16 mouse cellular contexts compared by ENCODE assay signal in genomic region chr3:28743251-28743650, GRCm38 (mm10). TPM values are rescaled to one million over a fixed set of nuclear protein-coding genes. Genes with fewer than 3 reads are reported as not detected.
A peak's percentile ranks its signal among the peaks of the same experiment; 100 is the strongest.
DNase-seq lines count a peak whose midpoint lies in the region; ATAC-seq and TF ChIP-seq lines count a peak whose summit lies in the region.
"Had no signal": no experiment of that assay in that cellular context is flagged by ENCODE, and none has a peak within 500 bp of the region (broad histone marks: within the 10 kb centered on the region; RNA-seq: fewer than 3 reads in every experiment).

No protein-coding gene starts in this region.

- DNase-seq in heart, postnatal 36 days, result no peak
- DNase-seq in WW6 (ENCODE audit: low read depth, low spot score), result peak; percentile 38
- peak; percentile 45 for DNase-seq in midbrain, embryonic 14.5 days
- DNase-seq in thymus, postnatal 36 days, result no peak
- DNase-seq in spleen, adult 18-20 months, result no peak
- DNase-seq: adrenal gland, adult 8-10 months; cerebellum, postnatal 25 days; gastrocnemius, postnatal 25 days had no signal

- WGBS in heart, embryonic 12.5 days, result 30% methylated on average over 8 of the region's 8 CpGs
- WGBS in midbrain, embryonic 14.5 days, result 35% methylated on average over 8 of the region's 8 CpGs

- 0 out of 2 replicates have a peak overlapping the region, but pooled peaks have one; percentile 11 for H3K4me2 ChIP-seq in heart, embryonic 12.5 days
- H3K4me2 ChIP-seq in midbrain, embryonic 14.5 days (ENCODE audit: low read length), result no peak overlapping the region
- H3K4me2 ChIP-seq: liver, embryonic 12.5 days had no signal

- no peak for ATAC-seq in heart, embryonic 12.5 days (ENCODE audit: insufficient number of reproducible peaks, low FRiP score)
- ATAC-seq in midbrain, embryonic 14.5 days (ENCODE audit: low FRiP score, low TSS enrichment), result no peak
- ATAC-seq: intestine, embryonic 16.5 days; liver, embryonic 12.5 days had no signal

- intact Hi-C loops in heart, postnatal 36 days (cut with DNase I), result loop anchor here (10.0 kb wide), 2 partner anchors 178 to 758 kb away; no protein-coding TSS in a partner anchor

- no peak overlapping the region for H3K4me3 ChIP-seq in heart, embryonic 12.5 days
- no peak overlapping the region for H3K4me3 ChIP-seq in ES-Bruce4 (ENCODE audit: low read depth, low read length)
- H3K4me3 ChIP-seq in midbrain, embryonic 14.5 days (replicated peaks; ENCODE audit: low read depth, low read length), result no peak overlapping the region
- H3K4me3 ChIP-seq: liver, embryonic 12.5 days; megakaryocyte, embryonic 14.5 days had no signal

- H3K36me3 ChIP-seq in heart, embryonic 12.5 days, result no peaks in the 10 kb centered on the region
- H3K36me3 ChIP-seq in ES-Bruce4 (ENCODE audit: control insufficient read depth, insufficient read depth, low read length, poor library complexity, severe bottlenecking), result no peaks in the 10 kb centered on the region
- H3K36me3 ChIP-seq in midbrain, embryonic 14.5 days (ENCODE audit: control insufficient read depth, insufficient read depth, low read length), result no peaks in the 10 kb centered on the region
- H3K36me3 ChIP-seq: liver, embryonic 12.5 days had no signal

- peaks cover 6% of the 10 kb centered on the region for H3K27me3 ChIP-seq in heart, embryonic 12.5 days (replicated peaks)
- H3K27me3 ChIP-seq in ES-Bruce4 (ENCODE audit: control insufficient read depth, insufficient read depth, low read length, poor library complexity, severe bottlenecking), result no peaks in the 10 kb centered on the region
- no peaks in the 10 kb centered on the region for H3K27me3 ChIP-seq in midbrain, embryonic 14.5 days (ENCODE audit: control insufficient read depth, insufficient read depth, low read length)
- H3K27me3 ChIP-seq: liver, embryonic 12.5 days had no signal

- H3K9ac ChIP-seq in heart, embryonic 12.5 days, result no peak overlapping the region
- H3K9ac ChIP-seq in ES-Bruce4 (ENCODE audit: low read depth, poor library complexity, severe bottlenecking), result no peak overlapping the region
- no peak overlapping the region for H3K9ac ChIP-seq in midbrain, embryonic 14.5 days (replicated peaks; ENCODE audit: low read length)
- H3K9ac ChIP-seq: liver, embryonic 12.5 days had no signal

- 0 out of 2 replicates have a peak, but pooled peaks have one; percentile 31 for TF ChIP-seq EP300 in ES-Bruce4 (IDR thresholded peaks at IDR 0.05; ENCODE audit: insufficient read depth, low read depth, low read length)

- H3K27ac ChIP-seq in heart, embryonic 12.5 days (ENCODE audit: poor library complexity, severe bottlenecking), result no peak overlapping the region
- H3K27ac ChIP-seq in ES-Bruce4 (ENCODE audit: insufficient read depth, low read length), result no peak overlapping the region
- H3K27ac ChIP-seq in midbrain, embryonic 14.5 days (replicated peaks; ENCODE audit: low read depth, low read length), result 0 out of 2 replicates have a peak overlapping the region, but pooled peaks have one; percentile 41
- H3K27ac ChIP-seq: liver, embryonic 12.5 days had no signal

- H3K9me3 ChIP-seq in heart, embryonic 12.5 days (replicated peaks), result no peaks in the 10 kb centered on the region
- no peaks in the 10 kb centered on the region for H3K9me3 ChIP-seq in ES-Bruce4 (replicated peaks; ENCODE audit: control insufficient read depth, insufficient read depth, low read length, poor library complexity, severe bottlenecking)
- no peaks in the 10 kb centered on the region for H3K9me3 ChIP-seq in midbrain, embryonic 14.5 days (ENCODE audit: control insufficient read depth, low read length)
- H3K9me3 ChIP-seq: liver, embryonic 12.5 days had no signal

- no peak for TF ChIP-seq POLR2A in ES-Bruce4 (IDR thresholded peaks at IDR 0.05; ENCODE audit: insufficient read depth, low read length)

- H3K4me1 ChIP-seq in heart, embryonic 12.5 days (replicated peaks), result peaks cover 4% of the 10 kb centered on the region; the same call in 1 of the 2 replicates
- H3K4me1 ChIP-seq in ES-Bruce4 (ENCODE audit: control insufficient read depth, insufficient read depth, low read length), result peaks cover 1% of the 10 kb centered on the region
- no peaks in the 10 kb centered on the region for H3K4me1 ChIP-seq in midbrain, embryonic 14.5 days (ENCODE audit: control insufficient read depth, insufficient read depth, low read length)
- H3K4me1 ChIP-seq: liver, embryonic 12.5 days; megakaryocyte, embryonic 14.5 days had no signal

- no peak for TF ChIP-seq CTCF in ES-Bruce4 (IDR thresholded peaks at IDR 0.05; ENCODE audit: low read depth, low read length)

RNA-seq across cellular contexts. Expression of gene Eif5a2, which starts 37.8 kb away (rescaled TPM):
- polyA plus RNA-seq in heart, embryonic 12.5 days (2016; fragmentation: Nextera tagmentation; extraction: Ambion mirVana), result 16.0 and 17.6 TPM in 2 replicates
- 1 to 10 TPM; 1.3 to 1.4 TPM for total RNA-seq in heart, postnatal 36 days (2021)
- 13.0 and 14.8 TPM in 2 replicates for polyA plus RNA-seq in ES-Bruce4 (2011; ENCODE audit: insufficient read depth, insufficient read length, low read depth, missing spikeins)
- 11.9 and 15.0 TPM in 2 replicates for polyA plus RNA-seq in midbrain, embryonic 14.5 days (2014; fragmentation: Nextera tagmentation; extraction: Ambion mirVana)

RNA-seq across cellular contexts. Expression of gene Slc2a2, which starts 45.5 kb away (rescaled TPM):
- 0.17 and 0.26 TPM in 2 replicates for polyA plus RNA-seq in heart, embryonic 12.5 days (2016; fragmentation: Nextera tagmentation; extraction: Ambion mirVana)
- not detected for total RNA-seq in heart, postnatal 36 days (2021)
- not detected in 2 replicates for polyA plus RNA-seq in ES-Bruce4 (2011; ENCODE audit: insufficient read depth, insufficient read length, low read depth, missing spikeins)
- polyA plus RNA-seq in midbrain, embryonic 14.5 days (2014; fragmentation: Nextera tagmentation; extraction: Ambion mirVana), result 0.19 TPM in 1 of 2 replicates, not detected in the other
- total RNA-seq: gastrocnemius, postnatal 25 days; layer of hippocampus, postnatal 14 days; left cerebral cortex, postnatal 36 days had no signal
- polyA plus RNA-seq: embryonic facial prominence, embryonic 11.5 days had no signal

Comparison
In these comparisons a context has a peak if more than half of its experiments do, and no peak if none do; other contexts are left out.
1. DNase-seq: peak in WW6 (single experiment) and midbrain, embryonic 14.5 days (single experiment); none in heart, postnatal 36 days (0 of 2), thymus, postnatal 36 days (0 of 2) and spleen, adult 18-20 months (0 of 2).